Mouse (Mus musculus): ENCODE measurements around the gene Sema3a.

DNA sequence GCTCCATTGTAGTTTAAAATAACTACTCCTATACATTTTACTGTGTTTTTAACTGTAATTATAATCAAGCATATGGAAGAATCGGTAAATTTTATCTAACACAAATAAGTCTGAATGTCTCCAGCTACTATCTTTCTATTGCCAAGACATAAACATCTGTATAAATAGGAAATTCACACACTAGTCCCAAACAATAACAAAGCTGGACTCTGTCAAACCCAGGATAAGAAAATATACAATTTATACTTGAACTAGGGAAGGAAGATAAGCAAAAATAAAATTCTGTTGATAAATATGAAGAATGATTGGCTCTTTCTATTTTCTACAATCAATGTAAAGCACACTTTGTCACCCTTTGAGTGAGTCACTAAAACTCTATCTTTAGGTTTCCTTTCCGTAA, 280.9 kb downstream of the Sema3a start:
- TF ChIP-seq CTCF (conservative IDR thresholded peaks at IDR 0.05; ENCODE audit: low read length) (no peak), POU5F1 (IDR thresholded peaks at IDR 0.05; ENCODE audit: borderline replicate concordance, low read length) (no peak), NANOG (IDR thresholded peaks at IDR 0.05; ENCODE audit: borderline replicate concordance, low read length) (no peak)

Data from E14TG2a.4 (cell line).